10 mouse cellular contexts compared by ENCODE assay signal in genomic region chr11:98408872-98409271, GRCm38 (mm10). TPM values are rescaled to one million over a fixed set of nuclear protein-coding genes. Genes with fewer than 3 reads are reported as not detected.
DNase-seq lines count a peak whose midpoint lies in the region; ATAC-seq lines count a peak whose summit lies in the region.
"Had no signal": no experiment of that assay in that cellular context is flagged by ENCODE, and none has a peak within 500 bp of the region (broad histone marks: within the 10 kb centered on the region; RNA-seq: fewer than 3 reads in every experiment).

No protein-coding gene starts in this region.

- no peak for DNase-seq in hindbrain, embryonic 10.5 days (ENCODE audit: low spot score)
- peak; percentile 94 for DNase-seq in kidney, adult 9 months
- no peak for DNase-seq in cerebellum, postnatal 10 days
- no peak for DNase-seq in cerebellum, adult 9-10 months
- no peak for DNase-seq in right cerebral cortex, postnatal 4 days
- DNase-seq: gastrocnemius, postnatal 25 days had no signal

- no peak for ATAC-seq in hindbrain, embryonic 16.5 days
- ATAC-seq in forebrain, embryonic 13.5 days, result no peak
- no peak for ATAC-seq in neural tube, embryonic 12.5 days (ENCODE audit: low FRiP score, low read depth)

- peaks cover 44% of the 10 kb centered on the region for H3K4me1 ChIP-seq in hindbrain, embryonic 10.5 days (replicated peaks)
- H3K4me1 ChIP-seq in hindbrain, embryonic 16.5 days (ENCODE audit: control insufficient read depth, insufficient read depth, low read depth, low read length), result peaks cover 14% of the 10 kb centered on the region; the same call in 1 of the 2 replicates
- H3K4me1 ChIP-seq in forebrain, embryonic 13.5 days, result peaks cover 34% of the 10 kb centered on the region
- H3K4me1 ChIP-seq in neural tube, embryonic 12.5 days, result peaks cover 28% of the 10 kb centered on the region

- peaks cover 39% of the 10 kb centered on the region for H3K27me3 ChIP-seq in hindbrain, embryonic 10.5 days (ENCODE audit: insufficient read depth, poor library complexity, severe bottlenecking)
- peaks cover 13% of the 10 kb centered on the region for H3K27me3 ChIP-seq in hindbrain, embryonic 16.5 days (replicated peaks; ENCODE audit: control insufficient read depth, insufficient read depth, low read length)
- H3K27me3 ChIP-seq in forebrain, embryonic 13.5 days, result peaks cover 37% of the 10 kb centered on the region
- H3K27me3 ChIP-seq in neural tube, embryonic 12.5 days (replicated peaks), result peaks cover 21% of the 10 kb centered on the region

- H3K9me3 ChIP-seq in hindbrain, embryonic 10.5 days, result no peaks in the 10 kb centered on the region
- no peaks in the 10 kb centered on the region for H3K9me3 ChIP-seq in hindbrain, embryonic 16.5 days (ENCODE audit: control insufficient read depth, low read length)
- H3K9me3 ChIP-seq in forebrain, embryonic 13.5 days (replicated peaks), result no peaks in the 10 kb centered on the region
- H3K9me3 ChIP-seq in neural tube, embryonic 12.5 days, result no peaks in the 10 kb centered on the region

- H3K27ac ChIP-seq in hindbrain, embryonic 10.5 days, result peak overlapping the region; percentile 66
- no peak overlapping the region for H3K27ac ChIP-seq in hindbrain, embryonic 16.5 days (ENCODE audit: low read depth, low read length)
- no peak overlapping the region for H3K27ac ChIP-seq in forebrain, embryonic 13.5 days
- H3K27ac ChIP-seq in neural tube, embryonic 12.5 days, result no peak overlapping the region

- H3K36me3 ChIP-seq in hindbrain, embryonic 10.5 days, result no peaks in the 10 kb centered on the region
- no peaks in the 10 kb centered on the region for H3K36me3 ChIP-seq in hindbrain, embryonic 16.5 days (ENCODE audit: control insufficient read depth, insufficient read depth, low read length)
- H3K36me3 ChIP-seq in forebrain, embryonic 13.5 days (ENCODE audit: poor library complexity, severe bottlenecking), result no peaks in the 10 kb centered on the region
- H3K36me3 ChIP-seq in neural tube, embryonic 12.5 days, result no peaks in the 10 kb centered on the region

- no peak overlapping the region for H3K4me2 ChIP-seq in hindbrain, embryonic 16.5 days (ENCODE audit: low read length)
- H3K4me2 ChIP-seq in forebrain, embryonic 13.5 days, result peak overlapping the region; percentile 34
- peak overlapping the region; percentile 39 for H3K4me2 ChIP-seq in neural tube, embryonic 12.5 days (replicated peaks)

- H3K9ac ChIP-seq in hindbrain, embryonic 16.5 days (ENCODE audit: low read depth, low read length), result no peak overlapping the region
- H3K9ac ChIP-seq in forebrain, embryonic 13.5 days, result peak overlapping the region; percentile 30; the same call in 1 of the 2 replicates
- no peak overlapping the region for H3K9ac ChIP-seq in neural tube, embryonic 12.5 days

- peak overlapping the region; percentile 27 for H3K4me3 ChIP-seq in hindbrain, embryonic 10.5 days
- no peak overlapping the region for H3K4me3 ChIP-seq in hindbrain, embryonic 16.5 days (ENCODE audit: low read length)
- H3K4me3 ChIP-seq in forebrain, embryonic 13.5 days, result no peak overlapping the region
- H3K4me3 ChIP-seq in neural tube, embryonic 12.5 days, result no peak overlapping the region

- WGBS in hindbrain, embryonic 10.5 days, result 37% methylated on average over 8 of the region's 8 CpGs
- WGBS in hindbrain, embryonic 16.5 days, result 36% methylated on average over 8 of the region's 8 CpGs
- WGBS in forebrain, embryonic 13.5 days, result 59% methylated on average over 8 of the region's 8 CpGs
- 46% methylated on average over 8 of the region's 8 CpGs for WGBS in neural tube, embryonic 12.5 days

RNA-seq across cellular contexts. Expression of gene Erbb2, which starts 3.4 kb away (rescaled TPM):
- 23.3 TPM in 2 replicates for polyA plus RNA-seq in hindbrain, embryonic 10.5 days (2016; fragmentation: Nextera tagmentation; extraction: Ambion mirVana)
- 6.6 and 10.0 TPM in 2 replicates for polyA plus RNA-seq in hindbrain, embryonic 16.5 days (2015; fragmentation: Nextera tagmentation; extraction: Ambion mirVana)
- polyA plus RNA-seq in forebrain, embryonic 13.5 days (2015; fragmentation: Nextera tagmentation; extraction: Ambion mirVana), result 6.7 and 7.4 TPM in 2 replicates
- polyA plus RNA-seq in neural tube, embryonic 12.5 days (2016; fragmentation: Nextera tagmentation; extraction: Ambion mirVana), result 16.4 and 17.5 TPM in 2 replicates

RNA-seq across cellular contexts. Expression of gene Pgap3, which starts 8.6 kb away (rescaled TPM):
- 9.3 and 9.8 TPM in 2 replicates for polyA plus RNA-seq in hindbrain, embryonic 10.5 days (2016; fragmentation: Nextera tagmentation; extraction: Ambion mirVana)
- 8.2 and 9.3 TPM in 2 replicates for polyA plus RNA-seq in hindbrain, embryonic 16.5 days (2015; fragmentation: Nextera tagmentation; extraction: Ambion mirVana)
- 6.7 and 9.2 TPM in 2 replicates for polyA plus RNA-seq in forebrain, embryonic 13.5 days (2015; fragmentation: Nextera tagmentation; extraction: Ambion mirVana)
- 9.0 and 9.5 TPM in 2 replicates for polyA plus RNA-seq in neural tube, embryonic 12.5 days (2016; fragmentation: Nextera tagmentation; extraction: Ambion mirVana)

RNA-seq across cellular contexts. Expression of gene Pnmt, which starts 22.6 kb away (rescaled TPM):
- polyA plus RNA-seq in hindbrain, embryonic 10.5 days (2016; fragmentation: Nextera tagmentation; extraction: Ambion mirVana), result 0.65 and 1.2 TPM in 2 replicates
- polyA plus RNA-seq in hindbrain, embryonic 16.5 days (2015; fragmentation: Nextera tagmentation; extraction: Ambion mirVana), result 4.5 and 4.9 TPM in 2 replicates
- polyA plus RNA-seq in forebrain, embryonic 13.5 days (2015; fragmentation: Nextera tagmentation; extraction: Ambion mirVana), result 0.35 TPM in 1 of 2 replicates, not detected in the other
- polyA plus RNA-seq in neural tube, embryonic 12.5 days (2016; fragmentation: Nextera tagmentation; extraction: Ambion mirVana), result 0.49 and 1.2 TPM in 2 replicates
- polyA plus RNA-seq: liver, adult 2 months had no signal

RNA-seq across cellular contexts. Expression of gene Tcap, which starts 25.3 kb away (rescaled TPM):
- polyA plus RNA-seq in hindbrain, embryonic 10.5 days (2016; fragmentation: Nextera tagmentation; extraction: Ambion mirVana), result 0.17 and 0.29 TPM in 2 replicates
- 0.16 and 1.7 TPM in 2 replicates for polyA plus RNA-seq in hindbrain, embryonic 16.5 days (2015; fragmentation: Nextera tagmentation; extraction: Ambion mirVana)
- 0.18 and 0.19 TPM in 2 replicates for polyA plus RNA-seq in forebrain, embryonic 13.5 days (2015; fragmentation: Nextera tagmentation; extraction: Ambion mirVana)
- 2.7 and 2.9 TPM in 2 replicates for polyA plus RNA-seq in neural tube, embryonic 12.5 days (2016; fragmentation: Nextera tagmentation; extraction: Ambion mirVana)

RNA-seq across cellular contexts. Expression of gene Mien1, which starts 29.9 kb away (rescaled TPM):
- polyA plus RNA-seq in hindbrain, embryonic 10.5 days (2016; fragmentation: Nextera tagmentation; extraction: Ambion mirVana), result 120 and 161 TPM in 2 replicates
- 250 and 276 TPM in 2 replicates for polyA plus RNA-seq in hindbrain, embryonic 16.5 days (2015; fragmentation: Nextera tagmentation; extraction: Ambion mirVana)
- polyA plus RNA-seq in forebrain, embryonic 13.5 days (2015; fragmentation: Nextera tagmentation; extraction: Ambion mirVana), result 208 and 237 TPM in 2 replicates
- polyA plus RNA-seq in neural tube, embryonic 12.5 days (2016; fragmentation: Nextera tagmentation; extraction: Ambion mirVana), result 192 and 196 TPM in 2 replicates
